ENCODE assay signal across 16 mouse cellular contexts in genomic region chr1:191095019-191095418, GRCm38 (mm10). TPM values are rescaled to one million over a fixed set of nuclear protein-coding genes. Genes with fewer than 3 reads are reported as not detected.
DNase-seq lines count a peak whose midpoint lies in the region; ATAC-seq and TF ChIP-seq lines count a peak whose summit lies in the region.
"Had no signal": no experiment of that assay in that cellular context is flagged by ENCODE, and none has a peak within 500 bp of the region (broad histone marks: within the 10 kb centered on the region; RNA-seq: fewer than 3 reads in every experiment).

No protein-coding gene starts in this region.

- H3K4me1 ChIP-seq in heart, postnatal 0 days (ENCODE audit: control insufficient read depth, insufficient read depth) = 0 out of 2 replicates have a peak, but pooled peaks cover 3% of the 10 kb centered on the region
- H3K4me1 ChIP-seq in liver, postnatal 0 days (ENCODE audit: insufficient read depth) = peaks cover 5% of the 10 kb centered on the region
- peaks cover 12% of the 10 kb centered on the region for H3K4me1 ChIP-seq in liver, embryonic 12.5 days
- H3K4me1 ChIP-seq in CH12.LX (ENCODE audit: control insufficient read depth in 1 of 2, insufficient read depth in 2 of 2) = peaks cover 18 to 76% of the 10 kb centered on the region in 2 experiments
- peaks cover 7% of the 10 kb centered on the region for H3K4me1 ChIP-seq in cortical plate, adult 2 months (ENCODE audit: control insufficient read depth, insufficient read depth, low read length)

- 72% methylated on average over 9 of the region's 9 CpGs for WGBS in heart, postnatal 0 days
- 57% methylated on average over 9 of the region's 9 CpGs for WGBS in liver, postnatal 0 days (ENCODE audit: insufficient replicate concordance)
- WGBS in liver, embryonic 12.5 days (ENCODE audit: insufficient replicate concordance) = 51% methylated on average over 9 of the region's 9 CpGs

- no peak for ATAC-seq in heart, postnatal 0 days (ENCODE audit: insufficient read depth, low read depth)
- no peak for ATAC-seq in liver, postnatal 0 days
- ATAC-seq in liver, embryonic 12.5 days = no peak
- ATAC-seq: intestine, embryonic 16.5 days had no signal

- H3K9ac ChIP-seq in heart, postnatal 0 days (replicated peaks; ENCODE audit: low read depth, low read length) = no peak overlapping the region
- H3K9ac ChIP-seq in liver, postnatal 0 days (replicated peaks) = no peak overlapping the region
- H3K9ac ChIP-seq in liver, embryonic 12.5 days = no peak overlapping the region
- peak overlapping the region; percentile 22; the same call in 1 of the 2 replicates for H3K9ac ChIP-seq in CH12.LX (ENCODE audit: insufficient read depth, low read depth)
- H3K9ac ChIP-seq: liver, embryonic 13.5 days; neural tube, embryonic 13.5 days had no signal

- in situ Hi-C loops in CH12.LX (cut with MboI; ENCODE audit: low pct_ligation_motif_present, low pct_unique_long_range_greater_than_20kb, low sequenced_read_pairs) = loop anchor here (10.0 kb wide), 1 partner anchor 90 kb away; no protein-coding TSS in a partner anchor

- TF ChIP-seq POLR2A in CH12.LX (IDR thresholded peaks at IDR 0.05; ENCODE audit: low read depth, low read length) = no peak
- TF ChIP-seq POLR2A in cortical plate, adult 2 months (IDR thresholded peaks at IDR 0.05; ENCODE audit: extremely low read depth, insufficient read depth, low read length) = no peak

- H3K4me2 ChIP-seq in heart, postnatal 0 days (ENCODE audit: low read depth, low read length) = no peak overlapping the region
- no peak overlapping the region for H3K4me2 ChIP-seq in liver, postnatal 0 days (ENCODE audit: low read depth, low read length)
- no peak overlapping the region for H3K4me2 ChIP-seq in liver, embryonic 12.5 days
- no peak overlapping the region for H3K4me2 ChIP-seq in CH12.LX (ENCODE audit: insufficient read depth, low read depth, poor library complexity, severe bottlenecking)
- H3K4me2 ChIP-seq: liver, embryonic 13.5 days; neural tube, embryonic 13.5 days had no signal

- TF ChIP-seq CTCF in heart, postnatal 0 days (IDR thresholded peaks at IDR 0.05; ENCODE audit: low read depth) = peak; percentile 41
- TF ChIP-seq CTCF in liver, postnatal 0 days (IDR thresholded peaks at IDR 0.05; ENCODE audit: low read depth) = peak; percentile 63
- TF ChIP-seq CTCF in CH12.LX (conservative IDR thresholded peaks at IDR 0.05 in 1 of 2, IDR thresholded peaks at IDR 0.05 in 1 of 2; ENCODE audit: low read depth in 2 of 2, low read length in 2 of 2) = peak; percentile 50 to 93; a peak in 3 of 4 replicates
- peak; percentile 65 for TF ChIP-seq CTCF in cortical plate, adult 2 months (IDR thresholded peaks at IDR 0.05; ENCODE audit: extremely low read depth, insufficient read depth, low read length)

- H3K27me3 ChIP-seq in heart, postnatal 0 days (ENCODE audit: control insufficient read depth, insufficient read depth, low read length) = peaks cover 20% of the 10 kb centered on the region
- H3K27me3 ChIP-seq in liver, postnatal 0 days (ENCODE audit: insufficient read depth, low read length) = peaks cover 28% of the 10 kb centered on the region
- peaks cover 61% of the 10 kb centered on the region for H3K27me3 ChIP-seq in liver, embryonic 12.5 days (replicated peaks)
- no peaks in the 10 kb centered on the region for H3K27me3 ChIP-seq in CH12.LX (replicated peaks)

- no peak overlapping the region for H3K27ac ChIP-seq in heart, postnatal 0 days (ENCODE audit: low read depth)
- no peak overlapping the region for H3K27ac ChIP-seq in liver, postnatal 0 days (ENCODE audit: low read depth)
- no peak overlapping the region for H3K27ac ChIP-seq in liver, embryonic 12.5 days
- H3K27ac ChIP-seq in CH12.LX (ENCODE audit: insufficient read depth, low read depth) = peak overlapping the region; percentile 9; the same call in 1 of the 2 replicates
- H3K27ac ChIP-seq in cortical plate, adult 2 months (ENCODE audit: insufficient read depth, low read length) = no peak overlapping the region
- H3K27ac ChIP-seq: liver, embryonic 13.5 days; midbrain, embryonic 10.5 days; neural tube, embryonic 13.5 days had no signal

- no peak for TF ChIP-seq EP300 in heart, postnatal 0 days (IDR thresholded peaks at IDR 0.05; ENCODE audit: low read depth)
- TF ChIP-seq EP300 in liver, postnatal 0 days (IDR thresholded peaks at IDR 0.05; ENCODE audit: low read depth) = no peak
- TF ChIP-seq EP300 in CH12.LX (IDR thresholded peaks at IDR 0.05; ENCODE audit: low read length) = no peak

- no peak overlapping the region for H3K4me3 ChIP-seq in heart, postnatal 0 days (ENCODE audit: low read depth, low read length)
- H3K4me3 ChIP-seq in liver, postnatal 0 days (ENCODE audit: low read depth, low read length) = no peak overlapping the region
- H3K4me3 ChIP-seq in liver, embryonic 12.5 days = no peak overlapping the region
- H3K4me3 ChIP-seq in CH12.LX (replicated peaks in 1 of 3; ENCODE audit: low read depth in 2 of 3, low read length in 2 of 3, poor library complexity in 1 of 3) = peak overlapping the region in 2 of 3 experiments; percentile 15 to 19
- no peak overlapping the region for H3K4me3 ChIP-seq in cortical plate, adult 2 months (ENCODE audit: insufficient read depth, low read length)
- H3K4me3 ChIP-seq: liver, embryonic 13.5 days; midbrain, embryonic 10.5 days; neural tube, embryonic 13.5 days had no signal

- TF ChIP-seq RAD21 in CH12.LX (IDR thresholded peaks at IDR 0.05; ENCODE audit: low read depth, low read length) = peak; percentile 96

- dilution Hi-C loops in CH12.LX (cut with MboI; ENCODE audit: extremely low pct_ligation_motif_present, extremely low pct_unique_long_range_greater_than_20kb, low sequenced_read_pairs) = no loop called here

- no peaks in the 10 kb centered on the region for H3K9me3 ChIP-seq in heart, postnatal 0 days (replicated peaks; ENCODE audit: control insufficient read depth, low read length)
- no peaks in the 10 kb centered on the region for H3K9me3 ChIP-seq in liver, postnatal 0 days (ENCODE audit: low read length)
- no peaks in the 10 kb centered on the region for H3K9me3 ChIP-seq in liver, embryonic 12.5 days (replicated peaks)
- H3K9me3 ChIP-seq in CH12.LX (replicated peaks; ENCODE audit: low read length) = no peaks in the 10 kb centered on the region
- H3K9me3 ChIP-seq: liver, embryonic 13.5 days; midbrain, embryonic 10.5 days; neural tube, embryonic 13.5 days had no signal

- H3K36me3 ChIP-seq in heart, postnatal 0 days (replicated peaks; ENCODE audit: control insufficient read depth, insufficient read depth, low read length) = no peaks in the 10 kb centered on the region
- no peaks in the 10 kb centered on the region for H3K36me3 ChIP-seq in liver, postnatal 0 days (replicated peaks; ENCODE audit: insufficient read depth, low read length)
- H3K36me3 ChIP-seq in liver, embryonic 12.5 days = no peaks in the 10 kb centered on the region
- H3K36me3 ChIP-seq in CH12.LX (replicated peaks in 1 of 2; ENCODE audit: control insufficient read depth in 1 of 2, insufficient read depth in 1 of 2, low read length in 1 of 2) = no peaks in the 10 kb centered on the region
- H3K36me3 ChIP-seq: liver, embryonic 13.5 days; midbrain, embryonic 10.5 days; neural tube, embryonic 13.5 days had no signal

- H3K79me2 ChIP-seq in CH12.LX (replicated peaks; ENCODE audit: control insufficient read depth, extremely low read depth, insufficient read depth, poor library complexity, severe bottlenecking) = peaks cover 6% of the 10 kb centered on the region; the same call in 1 of the 2 replicates

- DNase-seq in heart, postnatal 0 days (ENCODE audit: low spot score) = no peak
- no peak for DNase-seq in heart, postnatal 10 days
- DNase-seq in liver, postnatal 0 days = no peak
- DNase-seq in CH12.LX (ENCODE audit: extremely low read depth) = peak; percentile 76
- no peak for DNase-seq in embryo, embryonic 10 days (ENCODE audit: low spot score)
- no peak for DNase-seq in Muller cell, postnatal 12 days (ENCODE audit: inconsistent ontology term)
- DNase-seq: gastrocnemius, postnatal 10 days; liver, embryonic 13.5 days had no signal

- intact Hi-C loops in heart, postnatal 10 days (cut with DNase I) = loop anchor here (5.0 kb wide), 1 partner anchor 77 kb away; no protein-coding TSS in a partner anchor

RNA-seq across cellular contexts. Expression of gene Batf3, which starts 2.6 kb away (rescaled TPM):
- not detected in 2 replicates for total RNA-seq in heart, postnatal 0 days (2014; rRNA removed; ENCODE audit: low replicate concordance)
- 1.2 and 1.3 TPM in 2 replicates for polyA plus RNA-seq in heart, postnatal 0 days (2015; fragmentation: Nextera tagmentation; extraction: Ambion mirVana)
- under 1 TPM; 0.57 to 0.97 TPM for total RNA-seq in heart, postnatal 10 days (2021)
- 1.6 and 2.2 TPM in 2 replicates for polyA plus RNA-seq in liver, postnatal 0 days (2015; fragmentation: Nextera tagmentation; extraction: Ambion mirVana)
- 2.6 and 3.7 TPM in 2 replicates for polyA plus RNA-seq in liver, embryonic 12.5 days (2016; fragmentation: Nextera tagmentation; extraction: Ambion mirVana)
- total RNA-seq in CH12.LX (2012; rRNA removed) (38.7 and 50.4 TPM in 2 replicates), CH12.LX (2014; rRNA removed) (33.0 and 44.7 TPM in 2 replicates)
- polyA plus RNA-seq in CH12.LX (2012; ENCODE audit: insufficient read length, low read depth) = 42.5 and 48.1 TPM in 2 replicates
- 3.2 and 4.8 TPM in 2 replicates for polyA plus RNA-seq in cortical plate, adult 2 months (2012; rRNA removed)

RNA-seq across cellular contexts. Expression of gene Nsl1, which starts 32.2 kb away (rescaled TPM):
- 3.0 and 3.2 TPM in 2 replicates for total RNA-seq in heart, postnatal 0 days (2014; rRNA removed; ENCODE audit: low replicate concordance)
- polyA plus RNA-seq in heart, postnatal 0 days (2015; fragmentation: Nextera tagmentation; extraction: Ambion mirVana) = 3.5 and 4.1 TPM in 2 replicates
- 1 to 10 TPM; 2.3 to 2.7 TPM for total RNA-seq in heart, postnatal 10 days (2021)
- polyA plus RNA-seq in liver, postnatal 0 days (2015; fragmentation: Nextera tagmentation; extraction: Ambion mirVana) = 5.2 and 5.7 TPM in 2 replicates
- 22.0 and 24.2 TPM in 2 replicates for polyA plus RNA-seq in liver, embryonic 12.5 days (2016; fragmentation: Nextera tagmentation; extraction: Ambion mirVana)
- total RNA-seq in CH12.LX (2012; rRNA removed) (17.4 and 17.9 TPM in 2 replicates), CH12.LX (2014; rRNA removed) (24.9 and 27.1 TPM in 2 replicates)
- 16.0 and 20.0 TPM in 2 replicates for polyA plus RNA-seq in CH12.LX (2012; ENCODE audit: insufficient read length, low read depth)
- polyA plus RNA-seq in cortical plate, adult 2 months (2012; rRNA removed) = 0.52 and 0.61 TPM in 2 replicates

RNA-seq across cellular contexts. Expression of gene Tatdn3, which starts 32.3 kb away (rescaled TPM):
- 8.3 and 18.8 TPM in 2 replicates for total RNA-seq in heart, postnatal 0 days (2014; rRNA removed; ENCODE audit: low replicate concordance)
- polyA plus RNA-seq in heart, postnatal 0 days (2015; fragmentation: Nextera tagmentation; extraction: Ambion mirVana) = 20.0 and 21.2 TPM in 2 replicates
- 10 to 100 TPM; 20.6 to 26.8 TPM for total RNA-seq in heart, postnatal 10 days (2021)
- 6.0 and 6.5 TPM in 2 replicates for polyA plus RNA-seq in liver, postnatal 0 days (2015; fragmentation: Nextera tagmentation; extraction: Ambion mirVana)
- 8.9 and 9.8 TPM in 2 replicates for polyA plus RNA-seq in liver, embryonic 12.5 days (2016; fragmentation: Nextera tagmentation; extraction: Ambion mirVana)
- 12.9 TPM in 2 replicates for total RNA-seq in CH12.LX (2012; rRNA removed)
- 17.2 and 17.3 TPM in 2 replicates for total RNA-seq in CH12.LX (2014; rRNA removed)
- 11.3 and 12.7 TPM in 2 replicates for polyA plus RNA-seq in CH12.LX (2012; ENCODE audit: insufficient read length, low read depth)
- 60.7 and 62.4 TPM in 2 replicates for polyA plus RNA-seq in cortical plate, adult 2 months (2012; rRNA removed)

RNA-seq across cellular contexts. Expression of gene Spata45, which starts 58.6 kb away (rescaled TPM):
- not detected in 2 replicates for total RNA-seq in heart, postnatal 0 days (2014; rRNA removed; ENCODE audit: low replicate concordance)
- not detected in 2 replicates for polyA plus RNA-seq in heart, postnatal 0 days (2015; fragmentation: Nextera tagmentation; extraction: Ambion mirVana)
- not detected for total RNA-seq in heart, postnatal 10 days (2021)
- polyA plus RNA-seq in liver, postnatal 0 days (2015; fragmentation: Nextera tagmentation; extraction: Ambion mirVana) = 0.49 TPM in 1 of 2 replicates, not detected in the other
- not detected in 2 replicates for polyA plus RNA-seq in liver, embryonic 12.5 days (2016; fragmentation: Nextera tagmentation; extraction: Ambion mirVana)
- total RNA-seq in CH12.LX (2012; rRNA removed) (not detected in 2 replicates), CH12.LX (2014; rRNA removed) (not detected in 2 replicates)
- 0.76 TPM in 1 of 2 replicates, not detected in the other for polyA plus RNA-seq in CH12.LX (2012; ENCODE audit: insufficient read length, low read depth)
- not detected in 2 replicates for polyA plus RNA-seq in cortical plate, adult 2 months (2012; rRNA removed)
- total RNA-seq: common myeloid progenitor, adult 5-6 weeks; gastrocnemius, postnatal 10 days; layer of hippocampus, postnatal 25 days had no signal
- polyA plus RNA-seq: heart, embryonic 16.5 days; intestine, embryonic 16.5 days; liver, embryonic 13.5 days; midbrain, embryonic 10.5 days; neural tube, embryonic 13.5 days had no signal

Comparison
In these comparisons a context has a peak if more than half of its experiments do, and no peak if none do; other contexts are left out.
1. H3K4me3 ChIP-seq: peak in CH12.LX (2 of 3); none in heart, postnatal 0 days (single experiment), liver, postnatal 0 days (single experiment), liver, embryonic 12.5 days (single experiment) and cortical plate, adult 2 months (single experiment).
2. Peak in every context shown above with its lines, with median percentiles within 50 percentile points of each other: CTCF ChIP-seq.